Mouse (Mus musculus): ENCODE measurements at regions not wholly inside any gene's neighbourhood (a gene's known extent, or its start where the extent isn't known, plus 50 kb on each side); places are given as distances from the start of the nearest gene placed in this dataset.

GRCm38 (mm10) chr17:64398114-64398692 is 66.5 kb upstream of the Pja2 start:
- TF ChIP-seq CTCF (IDR thresholded peaks at IDR 0.05; ENCODE audit: extremely low read depth, insufficient read depth, low read length) (no peak), POLR2A (IDR thresholded peaks at IDR 0.05; ENCODE audit: extremely low read depth, insufficient read depth, low read length) (no peak)
